Comparison of ENCODE assay signal across 8 mouse cellular contexts in genomic region chr2:112239212-112239934, GRCm38 (mm10). TPM values are rescaled to one million over a fixed set of nuclear protein-coding genes. Genes with fewer than 3 reads are reported as not detected.
A peak's percentile ranks its signal among the peaks of the same experiment; 100 is the strongest.
DNase-seq lines count a peak whose midpoint lies in the region; ATAC-seq and TF ChIP-seq lines count a peak whose summit lies in the region.

Lpcat4 (plus strand) TSS chr2:112239468.

- peaks cover 32% of the 10 kb centered on the region for H3K36me3 ChIP-seq in G1E (replicated peaks)
- peaks cover 3% of the 10 kb centered on the region; the same call in 1 of the 2 replicates for H3K36me3 ChIP-seq in forebrain, embryonic 16.5 days (ENCODE audit: control insufficient read depth, insufficient read depth)
- H3K36me3 ChIP-seq in neural tube, embryonic 15.5 days, result peaks cover 22% of the 10 kb centered on the region

- peak; percentile 44; the same call in 1 of the 2 replicates for TF ChIP-seq POLR2A in lung, adult 2 months (IDR thresholded peaks at IDR 0.05; ENCODE audit: borderline replicate concordance, extremely low read depth, low read depth, low read length)

- peak within 1 kb of the TSS; percentile 90 for H3K4me2 ChIP-seq in forebrain, embryonic 16.5 days (ENCODE audit: low read length)
- H3K4me2 ChIP-seq in neural tube, embryonic 15.5 days, result peak within 1 kb of the TSS; percentile 88

- under 1% methylated on average over 80 of the region's 94 CpGs for whole genome bisulfite sequencing in forebrain, embryonic 16.5 days
- WGBS in lung, adult 2 months, result under 1% methylated on average over 94 of the region's 94 CpGs
- WGBS in neural tube, embryonic 15.5 days, result under 1% methylated on average over 71 of the region's 94 CpGs

- H3K4me3 ChIP-seq in G1E (ENCODE audit: low read depth, low read length), result peak within 1 kb of the TSS; percentile 87
- H3K4me3 ChIP-seq in forebrain, embryonic 16.5 days (replicated peaks; ENCODE audit: low read length), result peak within 1 kb of the TSS; percentile 95
- H3K4me3 ChIP-seq in layer of hippocampus, adult 2 months, result peak within 1 kb of the TSS; percentile 91
- H3K4me3 ChIP-seq in lung, adult 2 months (replicated peaks; ENCODE audit: extremely low read depth, low read depth, low read length), result peak within 1 kb of the TSS; percentile 81
- H3K4me3 ChIP-seq in neural tube, embryonic 15.5 days (replicated peaks), result peak within 1 kb of the TSS; percentile 92

- no peaks in the 10 kb centered on the region for H3K27me3 ChIP-seq in G1E (ENCODE audit: insufficient read depth, low read length)
- no peaks in the 10 kb centered on the region for H3K27me3 ChIP-seq in forebrain, embryonic 16.5 days (replicated peaks; ENCODE audit: control insufficient read depth, insufficient read depth, low read length)
- H3K27me3 ChIP-seq in neural tube, embryonic 15.5 days (replicated peaks), result no peaks in the 10 kb centered on the region

- intact Hi-C loops in heart, postnatal 36 days (cut with DNase I), result loop anchor here (2.0 kb wide), 1 partner anchor 243 kb away; no protein-coding TSS in a partner anchor

- TF ChIP-seq CTCF in G1E (IDR thresholded peaks at IDR 0.05; ENCODE audit: low read depth, low read length), result peak; percentile 79; the same call in 1 of the 2 replicates
- TF ChIP-seq CTCF in layer of hippocampus, adult 2 months (conservative IDR thresholded peaks at IDR 0.05), result peak; percentile 99
- TF ChIP-seq CTCF in lung, adult 2 months (IDR thresholded peaks at IDR 0.05; ENCODE audit: insufficient read depth, low read length), result peak; percentile 55

- ATAC-seq in G1E (ENCODE audit: extremely low read depth, insufficient number of reproducible peaks, low FRiP score, poor library complexity, severe bottlenecking), result peak; percentile 67
- peak; percentile 91 for ATAC-seq in forebrain, embryonic 16.5 days
- peak; percentile 92 for ATAC-seq in neural tube, embryonic 15.5 days (ENCODE audit: low FRiP score)

- H3K27ac ChIP-seq in forebrain, embryonic 16.5 days (ENCODE audit: low read length), result peak within 1 kb of the TSS; percentile 95
- peak within 1 kb of the TSS; percentile 99 for H3K27ac ChIP-seq in layer of hippocampus, adult 2 months
- peak within 1 kb of the TSS; percentile 99 for H3K27ac ChIP-seq in neural tube, embryonic 15.5 days (replicated peaks)

- peak within 1 kb of the TSS; percentile 94 for H3K9ac ChIP-seq in forebrain, embryonic 16.5 days (replicated peaks; ENCODE audit: low read depth, low read length)
- H3K9ac ChIP-seq in neural tube, embryonic 15.5 days (replicated peaks), result peak within 1 kb of the TSS; percentile 96

- DNase-seq in G1E (ENCODE audit: low spot score), result peak; percentile 87
- peak; percentile 88 for DNase-seq in cerebellum, adult 11-12 months
- peak; percentile 92 for DNase-seq in heart, postnatal 36 days
- peak; percentile 85 to 92 for DNase-seq in layer of hippocampus, adult 2 months (ENCODE audit: low spot score in 2 of 2)
- DNase-seq in lung, adult 2 months, result peak; percentile 88
- DNase-seq in thymus, adult 18-20 months, result peak; percentile 71 to 81

- H3K4me1 ChIP-seq in G1E (ENCODE audit: insufficient read depth, low read depth, low read length), result peaks cover 36% of the 10 kb centered on the region
- peaks cover 13% of the 10 kb centered on the region for H3K4me1 ChIP-seq in forebrain, embryonic 16.5 days (replicated peaks; ENCODE audit: control insufficient read depth, insufficient read depth, low read length)
- no peaks in the 10 kb centered on the region for H3K4me1 ChIP-seq in lung, adult 2 months (ENCODE audit: control insufficient read depth, insufficient read depth, low read length)
- H3K4me1 ChIP-seq in neural tube, embryonic 15.5 days, result peaks cover 16% of the 10 kb centered on the region

- no peaks in the 10 kb centered on the region for H3K9me3 ChIP-seq in G1E (replicated peaks)
- H3K9me3 ChIP-seq in forebrain, embryonic 16.5 days (ENCODE audit: control insufficient read depth, low read length), result no peaks in the 10 kb centered on the region
- no peaks in the 10 kb centered on the region for H3K9me3 ChIP-seq in neural tube, embryonic 15.5 days (replicated peaks)

RNA-seq across cellular contexts. Expression of gene Lpcat4, which starts in this region (rescaled TPM):
- 20.2 and 24.4 TPM in 2 replicates for total RNA-seq in G1E (2014; fragmentation: Nextera tagmentation)
- 2.4 and 3.0 TPM in 2 replicates for total RNA-seq in G1E (2017)
- polyA plus RNA-seq in G1E (2012), result 52.9 and 54.2 TPM in 2 replicates
- 13.3 and 15.9 TPM in 2 replicates for polyA plus RNA-seq in forebrain, embryonic 16.5 days (2015; fragmentation: Nextera tagmentation; extraction: Ambion mirVana)
- total RNA-seq in heart, postnatal 36 days (2021), result 1 to 10 TPM; 2.3 to 2.5 TPM
- 10 to 100 TPM; 87.5 to 89.8 TPM for total RNA-seq in layer of hippocampus, adult 2 months (2021)
- polyA plus RNA-seq in lung, adult 2 months (2012; rRNA removed), result 48.6 and 50.9 TPM in 2 replicates
- 26.7 and 27.8 TPM in 2 replicates for polyA plus RNA-seq in neural tube, embryonic 15.5 days (2015; fragmentation: Nextera tagmentation; extraction: Ambion mirVana)

Comparison
In these comparisons a context has a peak if more than half of its experiments do, and no peak if none do; other contexts are left out.
1. Peak in every context shown above with its lines: DNase-seq, ATAC-seq, H3K4me3 ChIP-seq and H3K27ac ChIP-seq.